Mouse (Mus musculus) neural tube, embryonic 13.5 days (tissue): ENCODE measurements around the gene Gnl1. TPM values are rescaled to one million over a fixed set of nuclear protein-coding genes. Genes with fewer than 3 reads are reported as not detected.
"Not testable (repeated sequence)": the region's sequence is repeated elsewhere in the genome, so short reads cannot be mapped to it uniquely, and the experiment has no call there.

Experiments used
- ATAC-seq: fragments of 200-750 bp; cut with Nextera tagmentation; 2 replicates; pipeline ENCODE4 v1.8.0; 2017; ENCODE audit warnings: low read depth, mild to moderate bottlenecking, moderate TSS enrichment, moderate library complexity
- H3K27ac ChIP-seq: fragments of 300-500 bp; sonication (generic); replicated peaks from 2 replicates; pipeline ENCODE4 v1.5.1; 2015; ENCODE audit warnings: moderate library complexity, mild to moderate bottlenecking, inconsistent platforms
- H3K27me3 ChIP-seq: fragments of 300-500 bp; sonication (generic); 2 replicates; pipeline ENCODE4 v1.6.1; 2015; ENCODE audit warnings: mild to moderate bottlenecking, inconsistent platforms
- H3K36me3 ChIP-seq: fragments of 300-500 bp; sonication (generic); 2 replicates; pipeline ENCODE4 v1.6.1; 2015; ENCODE audit warnings: mild to moderate bottlenecking, inconsistent platforms
- H3K4me1 ChIP-seq: fragments of 300-500 bp; sonication (generic); replicated peaks from 2 replicates; pipeline ENCODE4 v1.6.1; 2015; ENCODE audit warnings: inconsistent platforms
- H3K4me2 ChIP-seq: fragments of 300-500 bp; sonication (generic); 2 replicates; pipeline ENCODE4 v1.6.1; 2015; ENCODE audit warnings: inconsistent platforms, mild to moderate bottlenecking, moderate library complexity
- H3K4me3 ChIP-seq: fragments of 300-500 bp; sonication (generic); 2 replicates; pipeline ENCODE4 v1.5.1; 2015; ENCODE audit warnings: mild to moderate bottlenecking, inconsistent platforms
- H3K9ac ChIP-seq: fragments of 300-500 bp; sonication (generic); 2 replicates; pipeline ENCODE4 v1.6.1; 2015; ENCODE audit warnings: moderate library complexity, mild to moderate bottlenecking, inconsistent platforms
- H3K9me3 ChIP-seq: fragments of 300-500 bp; sonication (generic); 2 replicates; pipeline ENCODE4 v1.6.1; 2016; ENCODE audit warnings: inconsistent platforms
- WGBS: fragments of 180-500 bp; shearing (Covaris S2); methylation state at CpG from one replicate; pipeline ENCODE4 v1.1.7; 2015; 5-methylcytosine and 5-hydroxymethylcytosine counted together
- polyA plus RNA-seq: library from polyadenylated mRNA; unstranded; fragments of >200 nt; fragmentation: Nextera tagmentation; extraction: Ambion mirVana; gene quantifications from 2 replicates; pipeline ENCODE4 v1.2.1, GENCODE M21; 2015

Gnl1 gene
- polyA plus RNA-seq, 1 experiment from 2014 or later = 50.0 TPM

- WGBS = 50% methylated on average over 15 of the region's 15 CpGs
- ATAC-seq = no peak
- 0 out of 2 replicates have a peak within 1 kb of the TSS, but pooled peaks have one; percentile 14 for H3K4me2 ChIP-seq
Measured at GRCm38 (mm10) chr17:36020191-36021073, 40.8 kb downstream of the Gnl1 start, which contains the start of gene H2-T24. Gene H2-T24, minus strand, starts transcription at chr17:36020560.

GRCm38 (mm10) chr17:36021309-36021708 is 41.7 kb downstream of the Gnl1 start:
- no peak overlapping the region for H3K9ac ChIP-seq
- H3K4me3 ChIP-seq = no peak overlapping the region
- H3K27me3 ChIP-seq = no peaks in the 10 kb centered on the region
- ATAC-seq = no peak
- no peak overlapping the region for H3K4me2 ChIP-seq
- WGBS = 97% methylated on average over 1 of the region's 1 CpGs
- H3K9me3 ChIP-seq = no peaks in the 10 kb centered on the region
- H3K36me3 ChIP-seq = no peaks in the 10 kb centered on the region
- H3K4me1 ChIP-seq = peaks cover 13% of the 10 kb centered on the region
- no peak overlapping the region for H3K27ac ChIP-seq

More at GRCm38 (mm10) chr17:36020191-36021073, 40.8 kb downstream of the Gnl1 start, which contains the start of gene H2-T24:
- no peaks in the 10 kb centered on the region for H3K27me3 ChIP-seq
- peaks cover 7% of the 10 kb centered on the region; the same call in 1 of the 2 replicates for H3K4me1 ChIP-seq
- no peak within 1 kb of the TSS for H3K27ac ChIP-seq
- no peak within 1 kb of the TSS for H3K4me3 ChIP-seq
- H3K9ac ChIP-seq = no peak within 1 kb of the TSS
- no peaks in the 10 kb centered on the region for H3K9me3 ChIP-seq
- H3K36me3 ChIP-seq = peaks cover 5% of the 10 kb centered on the region

GRCm38 (mm10) chr17:36022098-36022497 is 42.4 kb downstream of the Gnl1 start:
- H3K27me3 ChIP-seq = no peaks in the 10 kb centered on the region
- no peak overlapping the region for H3K9ac ChIP-seq
- 93% methylated on average over 9 of the region's 9 CpGs for WGBS
- no peak overlapping the region for H3K27ac ChIP-seq
- no peaks in the 10 kb centered on the region for H3K36me3 ChIP-seq
- no peak overlapping the region for H3K4me2 ChIP-seq
- no peak for ATAC-seq
- no peaks in the 10 kb centered on the region for H3K9me3 ChIP-seq
- no peak overlapping the region for H3K4me3 ChIP-seq
- peaks cover 15% of the 10 kb centered on the region for H3K4me1 ChIP-seq

GRCm38 (mm10) chr17:36022922-36023321 is 43.3 kb downstream of the Gnl1 start:
- 94% methylated on average over 6 of the region's 6 CpGs for WGBS
- no peak overlapping the region for H3K27ac ChIP-seq
- H3K36me3 ChIP-seq = no peaks in the 10 kb centered on the region
- H3K27me3 ChIP-seq = no peaks in the 10 kb centered on the region
- H3K4me3 ChIP-seq = no peak overlapping the region
- no peaks in the 10 kb centered on the region for H3K9me3 ChIP-seq
- H3K9ac ChIP-seq = no peak overlapping the region
- no peak for ATAC-seq
- peaks cover 15% of the 10 kb centered on the region for H3K4me1 ChIP-seq
- no peak overlapping the region for H3K4me2 ChIP-seq

GRCm38 (mm10) chr17:36023710-36024654 is 44.3 kb downstream of the Gnl1 start:
- Histone ChIP-seq H3K27ac (no peak overlapping the region), H3K9ac (no peak overlapping the region), H3K4me2 (no peak overlapping the region), H3K4me3 (no peak overlapping the region), H3K4me1 (peaks cover 15% of the 10 kb centered on the region), H3K9me3 (no peaks in the 10 kb centered on the region), H3K36me3 (no peaks in the 10 kb centered on the region), H3K27me3 (no peaks in the 10 kb centered on the region)
- WGBS = 69% methylated on average over 9 of the region's 9 CpGs
- no peak for ATAC-seq

GRCm38 (mm10) chr17:36025197-36025596 is 45.5 kb downstream of the Gnl1 start:
- Histone ChIP-seq H3K27me3 (no peaks in the 10 kb centered on the region), H3K36me3 (no peaks in the 10 kb centered on the region), H3K27ac (no peak overlapping the region), H3K9ac (no peak overlapping the region), H3K4me1 (peaks cover 15% of the 10 kb centered on the region), H3K4me2 (no peak overlapping the region), H3K9me3 (no peaks in the 10 kb centered on the region), H3K4me3 (no peak overlapping the region)
- WGBS = 57% methylated on average over 5 of the region's 5 CpGs
- no peak for ATAC-seq

GRCm38 (mm10) chr17:36025901-36026300 is 46.2 kb downstream of the Gnl1 start:
- WGBS = 61% methylated on average over 4 of the region's 4 CpGs
- Histone ChIP-seq H3K27me3 (no peaks in the 10 kb centered on the region), H3K36me3 (no peaks in the 10 kb centered on the region), H3K9me3 (no peaks in the 10 kb centered on the region), H3K9ac (no peak overlapping the region), H3K4me2 (no peak overlapping the region), H3K4me3 (no peak overlapping the region), H3K27ac (no peak overlapping the region), H3K4me1 (peaks cover 15% of the 10 kb centered on the region)
- no peak for ATAC-seq

GRCm38 (mm10) chr17:36027663-36028062 is 48.0 kb downstream of the Gnl1 start:
- Histone ChIP-seq H3K4me3 (no peak overlapping the region), H3K27me3 (peaks cover 13% of the 10 kb centered on the region; the same call in 1 of the 2 replicates), H3K9ac (no peak overlapping the region), H3K36me3 (no peaks in the 10 kb centered on the region), H3K27ac (no peak overlapping the region), H3K4me1 (peaks cover 29% of the 10 kb centered on the region), H3K9me3 (no peaks in the 10 kb centered on the region), H3K4me2 (no peak overlapping the region)
- no peak for ATAC-seq
- WGBS = 94% methylated on average over 4 of the region's 4 CpGs

- ATAC-seq = no peak
Measured at GRCm38 (mm10) chr17:36028879-36029619, 49.4 kb downstream of the Gnl1 start.

GRCm38 (mm10) chr17:36030046-36030702 is 50.5 kb downstream of the Gnl1 start:
- not testable (repeated sequence) for H3K9ac ChIP-seq, ATAC-seq, H3K4me2 ChIP-seq, H3K36me3 ChIP-seq, H3K9me3 ChIP-seq, H3K4me3 ChIP-seq, H3K27ac ChIP-seq
- Histone ChIP-seq H3K4me1 (peaks cover 24% of the 10 kb centered on the region), H3K27me3 (peaks cover 14% of the 10 kb centered on the region; the same call in 1 of the 2 replicates)
- WGBS = 82% methylated on average over 3 of the region's 4 CpGs

More at GRCm38 (mm10) chr17:36028879-36029619, 49.4 kb downstream of the Gnl1 start:
- Histone ChIP-seq H3K4me2 (no peak overlapping the region), H3K4me1 (peaks cover 26% of the 10 kb centered on the region), H3K9me3 (no peaks in the 10 kb centered on the region), H3K9ac (no peak overlapping the region), H3K27ac (no peak overlapping the region), H3K4me3 (no peak overlapping the region), H3K36me3 (no peaks in the 10 kb centered on the region), H3K27me3 (peaks cover 14% of the 10 kb centered on the region; the same call in 1 of the 2 replicates)
- WGBS = 80% methylated on average over 7 of the region's 7 CpGs
